Mouse (Mus musculus) heart, postnatal 0 days (tissue): ENCODE measurements around the gene Cabp7. TPM values are rescaled to one million over a fixed set of nuclear protein-coding genes. Genes with fewer than 3 reads are reported as not detected.
A peak's percentile ranks its signal among the peaks of the same experiment; 100 is the strongest.

Source experiments
- ATAC-seq: fragments of 200-750 bp; cut with Nextera tagmentation; 2 replicates; pipeline ENCODE4 v1.8.0; 2017; ENCODE audit warnings: low read depth, moderate number of reproducible peaks, moderate library complexity; ENCODE audit not compliant: insufficient read depth
- DNase-seq: peaks from one replicate; pipeline ENCODE4 v3.0.0-alpha.2; 2016; ENCODE audit warnings: low spot score
- H3K27ac ChIP-seq: fragments of 300-500 bp; sonication (generic); 2 replicates; pipeline ENCODE4 v1.5.1; 2014; ENCODE audit warnings: low read depth, mild to moderate bottlenecking
- H3K27me3 ChIP-seq: fragments of 300-500 bp; sonication (generic); 2 replicates; pipeline ENCODE4 v1.6.1; 2014; ENCODE audit warnings: low read length, mixed read lengths; ENCODE audit not compliant: control insufficient read depth, insufficient read depth
- H3K36me3 ChIP-seq: fragments of 300-500 bp; sonication (generic); replicated peaks from 2 replicates; pipeline ENCODE4 v1.6.1; 2014; ENCODE audit warnings: low read length, mixed read lengths; ENCODE audit not compliant: control insufficient read depth, insufficient read depth
- H3K4me1 ChIP-seq: fragments of 300-500 bp; sonication (generic); 2 replicates; pipeline ENCODE4 v1.6.1; 2014; ENCODE audit warnings: antibody characterized with exemption; ENCODE audit not compliant: control insufficient read depth, insufficient read depth
- H3K4me2 ChIP-seq: fragments of 300-500 bp; sonication (generic); 2 replicates; pipeline ENCODE4 v1.6.1; 2014; ENCODE audit warnings: low read depth, mild to moderate bottlenecking, low read length, moderate library complexity
- H3K4me3 ChIP-seq: fragments of 300-500 bp; sonication (generic); 2 replicates; pipeline ENCODE4 v1.5.1; 2014; ENCODE audit warnings: low read depth, low read length
- H3K9ac ChIP-seq: fragments of 300-500 bp; sonication (generic); replicated peaks from 2 replicates; pipeline ENCODE4 v1.6.1; 2014; ENCODE audit warnings: low read depth, low read length, mixed read lengths
- H3K9me3 ChIP-seq: fragments of 300-500 bp; sonication (generic); replicated peaks from 2 replicates; pipeline ENCODE4 v1.6.1; 2016; ENCODE audit warnings: low read length; ENCODE audit not compliant: control insufficient read depth
- CTCF ChIP-seq: IDR thresholded peaks from 2 replicates; pipeline ENCODE4 v1.5.1; 2016; ENCODE audit warnings: antibody characterized with exemption, control low read depth, low read depth
- EP300 ChIP-seq: IDR thresholded peaks from 2 replicates; pipeline ENCODE4 v1.6.1; 2016; ENCODE audit warnings: antibody characterized with exemption, low read depth
- WGBS: fragments of 180-500 bp; shearing (Covaris S2); extraction: QIAGEN DNeasy Blood & Tissue Kit; methylation state at CpG from one replicate; pipeline ENCODE4 v1.1.7; 2014; 5-methylcytosine and 5-hydroxymethylcytosine counted together
- polyA plus RNA-seq: library from polyadenylated mRNA; unstranded; fragments of >200 nt; fragmentation: Nextera tagmentation; extraction: Ambion mirVana; gene quantifications from 2 replicates; pipeline ENCODE4 v1.2.1, GENCODE M21; 2015
- total RNA-seq: library from RNA; depleted of rRNA; stranded (reverse); fragments of >200 nt; gene quantifications from 2 replicates; pipeline ENCODE4 v1.2.3, GENCODE M21; 2014; ENCODE audit warnings: low replicate concordance

Cabp7 gene
- total and polyA plus RNA-seq, 2 experiments from 2014 or later: 0.07 TPM; not detected in 1

DNA sequence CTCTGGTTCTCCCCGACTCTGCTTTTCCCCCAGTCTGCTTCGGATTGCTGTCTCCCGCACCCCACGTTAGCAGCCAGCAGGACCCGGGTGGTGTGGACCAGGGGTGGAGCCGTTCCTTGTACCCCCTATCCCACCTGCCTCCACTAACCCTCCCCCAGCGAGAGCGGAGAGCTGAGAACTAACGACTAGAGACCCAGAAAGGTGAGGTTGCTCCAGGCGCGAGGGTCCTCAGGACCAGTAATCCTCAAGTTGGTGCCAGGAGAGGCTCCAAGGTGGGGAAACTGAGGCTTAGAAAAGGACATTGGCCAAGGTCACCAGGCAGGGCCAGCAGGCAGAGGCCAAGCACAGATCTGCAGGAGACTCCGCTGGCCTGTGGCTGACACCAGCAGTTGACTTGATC is 707 bp upstream of the Cabp7 start:
- H3K27ac ChIP-seq: no peak overlapping the region
- ATAC-seq (no peak), DNase-seq (no peak)
- WGBS: 2% methylated on average over 12 of the region's 12 CpGs
- H3K9ac ChIP-seq: no peak overlapping the region
- H3K4me3 ChIP-seq: peak overlapping the region; percentile 53
- H3K27me3 ChIP-seq: peaks cover 95% of the 10 kb centered on the region
- no peaks in the 10 kb centered on the region for H3K36me3 ChIP-seq
- H3K9me3 ChIP-seq: no peaks in the 10 kb centered on the region
- TF ChIP-seq CTCF (no peak), EP300 (no peak)
- H3K4me2 ChIP-seq: peak overlapping the region; percentile 84
- H3K4me1 ChIP-seq: peaks cover 4% of the 10 kb centered on the region

DNA sequence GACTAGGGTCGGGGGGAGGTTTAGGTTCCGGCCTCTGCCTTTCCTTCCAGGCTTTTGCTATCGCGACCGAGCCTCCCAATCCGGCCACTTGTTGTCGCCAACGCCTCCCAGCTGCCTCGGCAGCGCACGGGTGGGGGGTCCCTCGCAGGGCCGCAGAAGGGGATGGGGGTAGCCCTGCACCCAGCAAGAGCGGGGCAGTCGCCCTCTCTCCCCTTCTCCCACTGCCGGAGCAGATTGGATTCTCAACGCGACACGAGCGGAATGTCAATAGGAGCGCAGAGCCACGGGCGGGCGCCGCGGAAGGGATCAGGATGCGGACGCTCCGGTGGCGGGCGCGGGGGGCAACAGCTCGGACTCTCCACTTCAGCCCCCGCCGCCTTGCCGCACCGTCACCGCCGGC is 609 bp downstream of the Cabp7 start:
- TF ChIP-seq CTCF (no peak), EP300 (no peak)
- no peak for ATAC-seq
- Histone ChIP-seq H3K4me1 (peaks cover 4% of the 10 kb centered on the region), H3K27me3 (peaks cover 96% of the 10 kb centered on the region), H3K4me3 (peak overlapping the region; percentile 53), H3K9ac (no peak overlapping the region), H3K9me3 (no peaks in the 10 kb centered on the region), H3K27ac (no peak overlapping the region), H3K4me2 (peak overlapping the region; percentile 84), H3K36me3 (no peaks in the 10 kb centered on the region)
- WGBS: under 1% methylated on average over 28 of the region's 39 CpGs
- no peak for DNase-seq

DNA sequence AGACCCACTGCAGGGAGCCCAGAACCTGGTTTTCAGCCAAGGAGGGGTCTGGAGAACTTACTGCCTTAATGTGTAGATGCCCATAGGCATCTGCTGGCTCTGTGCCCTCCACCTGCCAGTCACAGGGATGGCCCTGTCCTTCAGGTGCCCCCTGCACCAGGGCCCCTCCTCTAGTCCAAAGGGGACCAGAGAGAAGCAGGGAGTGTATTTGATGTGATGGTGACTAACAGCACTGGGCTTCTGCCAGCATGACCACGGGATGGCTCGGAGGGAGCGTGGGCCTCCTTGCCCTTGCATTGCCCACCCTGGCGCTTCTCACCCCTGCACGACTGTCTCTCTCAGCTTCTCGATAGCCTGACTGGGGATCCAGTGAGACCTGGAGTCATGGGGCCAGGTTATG is 1.9 kb downstream of the Cabp7 start:
- no peak overlapping the region for H3K4me3 ChIP-seq
- peaks cover 4% of the 10 kb centered on the region for H3K4me1 ChIP-seq
- 49% methylated on average over 6 of the region's 6 CpGs for WGBS
- H3K9ac ChIP-seq: no peak overlapping the region
- H3K36me3 ChIP-seq: no peaks in the 10 kb centered on the region
- no peak for DNase-seq
- peaks cover 88% of the 10 kb centered on the region for H3K27me3 ChIP-seq
- H3K4me2 ChIP-seq: no peak overlapping the region
- H3K9me3 ChIP-seq: no peaks in the 10 kb centered on the region
- no peak for ATAC-seq
- no peak overlapping the region for H3K27ac ChIP-seq
- TF ChIP-seq EP300 (no peak), CTCF (no peak)

DNA sequence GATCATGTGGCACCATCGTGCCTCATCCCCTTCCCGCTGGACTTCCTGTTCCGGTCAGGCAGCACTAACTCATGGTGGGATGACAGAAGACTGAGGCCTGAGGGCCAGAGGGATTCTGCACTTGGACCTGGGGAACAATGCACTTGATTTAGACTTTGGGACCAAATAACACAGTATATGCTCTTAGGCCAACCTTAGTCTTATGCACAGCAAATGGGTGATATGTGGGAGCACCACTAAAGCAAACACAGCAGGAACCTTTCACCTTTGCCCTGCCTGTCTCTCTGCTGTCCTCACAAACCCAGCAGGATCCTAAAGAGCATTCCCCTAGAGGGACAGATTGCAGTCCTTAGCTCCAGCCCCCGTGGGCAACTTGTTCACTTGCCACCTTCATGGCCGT is 5.8 kb downstream of the Cabp7 start:
- Histone ChIP-seq H3K9ac (no peak overlapping the region), H3K4me1 (no peaks in the 10 kb centered on the region), H3K4me3 (no peak overlapping the region), H3K36me3 (0 out of 2 replicates have a peak, but pooled peaks cover 9% of the 10 kb centered on the region), H3K4me2 (no peak overlapping the region), H3K27me3 (peaks cover 50% of the 10 kb centered on the region), H3K9me3 (no peaks in the 10 kb centered on the region), H3K27ac (no peak overlapping the region)
- no peak for TF ChIP-seq EP300
- no peak for TF ChIP-seq CTCF
- DNase-seq (no peak), ATAC-seq (no peak)
- WGBS: 47% methylated on average over 5 of the region's 5 CpGs

DNA sequence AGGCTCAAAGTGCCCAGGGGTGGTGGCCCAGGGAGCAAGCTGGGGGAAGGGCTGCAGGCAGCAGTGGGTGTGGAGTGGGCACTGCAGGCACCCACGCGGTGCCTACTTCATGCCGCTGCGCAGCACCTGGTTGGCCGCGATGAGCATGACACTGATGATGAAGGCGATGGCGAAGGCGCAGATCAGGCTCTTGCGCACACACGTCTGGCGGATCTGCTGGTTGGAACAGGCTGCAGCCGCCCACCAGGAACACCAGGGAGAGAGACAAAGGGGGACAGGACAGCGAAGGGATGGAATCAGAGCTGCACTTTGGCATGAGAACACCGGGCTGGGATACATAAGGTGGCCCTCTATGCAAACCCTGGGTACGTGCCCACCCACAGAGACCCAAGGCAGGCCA is 7.9 kb downstream of the Cabp7 start:
- peaks cover 29% of the 10 kb centered on the region for H3K27me3 ChIP-seq
- no peak overlapping the region for H3K27ac ChIP-seq

DNA sequence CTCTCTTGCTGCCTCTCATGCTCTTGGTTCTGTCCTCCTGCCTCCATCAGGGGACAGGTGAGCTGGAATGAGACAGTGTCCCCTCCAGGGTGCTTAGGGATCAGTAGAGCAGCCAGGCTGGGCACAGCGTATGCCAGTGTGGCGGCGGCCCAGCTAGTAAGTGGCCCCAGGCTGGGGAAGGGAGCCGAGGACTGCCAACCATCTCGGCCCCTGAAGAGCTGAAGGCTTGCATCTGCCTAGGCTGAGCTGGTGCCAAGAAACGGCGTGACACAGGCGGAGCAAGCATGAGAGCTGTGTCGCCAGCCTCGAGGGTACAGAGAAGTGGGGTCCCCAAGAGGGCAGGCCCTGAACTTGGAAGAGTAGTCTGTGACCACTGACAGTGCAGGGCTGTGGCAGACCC is 8.9 kb downstream of the Cabp7 start:
- WGBS: 65% methylated on average over 10 of the region's 10 CpGs
- DNase-seq (no peak), ATAC-seq (no peak)
- no peak for TF ChIP-seq EP300
- no peak for TF ChIP-seq CTCF
- no peak overlapping the region for H3K4me3 ChIP-seq
- peaks cover 19% of the 10 kb centered on the region for H3K27me3 ChIP-seq
- no peaks in the 10 kb centered on the region for H3K4me1 ChIP-seq
- no peak overlapping the region for H3K9ac ChIP-seq
- H3K36me3 ChIP-seq: 0 out of 2 replicates have a peak, but pooled peaks cover 9% of the 10 kb centered on the region
- no peak overlapping the region for H3K4me2 ChIP-seq
- H3K27ac ChIP-seq: no peak overlapping the region
- H3K9me3 ChIP-seq: no peaks in the 10 kb centered on the region

More for the DNA sequence above, 7.9 kb downstream of the Cabp7 start:
- 92% methylated on average over 16 of the region's 16 CpGs for WGBS
- TF ChIP-seq CTCF: no peak
- Histone ChIP-seq H3K36me3 (0 out of 2 replicates have a peak, but pooled peaks cover 9% of the 10 kb centered on the region), H3K4me3 (no peak overlapping the region), H3K4me2 (no peak overlapping the region), H3K4me1 (no peaks in the 10 kb centered on the region), H3K9me3 (no peaks in the 10 kb centered on the region), H3K9ac (no peak overlapping the region)
- ATAC-seq (no peak), DNase-seq (no peak)
